Mouse (Mus musculus): ENCODE data around the gene Mlph.

- no peak for TF ChIP-seq CTCF (conservative IDR thresholded peaks at IDR 0.05; ENCODE audit: low read length)
- no peak for TF ChIP-seq NANOG (IDR thresholded peaks at IDR 0.05; ENCODE audit: borderline replicate concordance, low read length)
- TF ChIP-seq POU5F1 (IDR thresholded peaks at IDR 0.05; ENCODE audit: borderline replicate concordance, low read length) = no peak
Observed at GRCm38 (mm10) chr1:90997136-90997535, 82.3 kb downstream of the Mlph start.

Measured in E14TG2a.4 (cell line).